Mouse (Mus musculus): ENCODE measurements around the gene Ms4a14. TPM values are rescaled to one million over a fixed set of nuclear protein-coding genes. Genes with fewer than 3 reads are reported as not detected.
"Not testable (repeated sequence)": the region's sequence is repeated elsewhere in the genome, so short reads cannot be mapped to it uniquely, and the experiment has no call there.

Ms4a14 gene
- polyA plus RNA-seq, 1 experiment from 2014 or later = not detected

DNA sequence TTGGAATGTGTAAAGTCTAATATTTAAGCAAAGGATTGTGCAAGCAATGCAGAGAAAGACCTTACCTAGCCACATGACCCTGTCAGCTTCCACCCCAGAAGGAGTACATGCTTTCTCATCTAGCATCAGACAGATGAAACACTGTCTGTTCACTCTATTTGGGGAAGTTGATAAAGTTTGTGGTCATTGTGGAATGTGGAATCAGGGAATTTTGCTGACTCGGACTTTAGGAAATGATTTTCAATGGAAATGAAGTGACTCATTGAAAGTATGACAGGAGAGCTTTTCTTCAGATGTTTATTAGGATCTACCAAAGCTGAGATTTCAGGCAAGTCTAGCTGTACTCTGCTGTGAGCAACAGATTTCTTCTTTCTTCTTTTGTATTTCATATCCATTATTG is 6.9 kb upstream of the Ms4a14 start:
- DNase-seq (no peak), ATAC-seq (ENCODE audit: low FRiP score, low TSS enrichment) (no peak)
- no peak overlapping the region for H3K27ac ChIP-seq (replicated peaks; ENCODE audit: low read depth, low read length)
- no peaks in the 10 kb centered on the region for H3K9me3 ChIP-seq (ENCODE audit: control insufficient read depth, low read length)
- H3K4me3 ChIP-seq (replicated peaks; ENCODE audit: low read depth, low read length) = no peak overlapping the region
- no peaks in the 10 kb centered on the region for H3K27me3 ChIP-seq (ENCODE audit: control insufficient read depth, insufficient read depth, low read length)
- 85% methylated on average over 1 of the region's 1 CpGs for WGBS
- no peak overlapping the region for H3K9ac ChIP-seq (replicated peaks; ENCODE audit: low read length)
- H3K4me2 ChIP-seq (ENCODE audit: low read length) = no peak overlapping the region
- no peaks in the 10 kb centered on the region for H3K4me1 ChIP-seq (ENCODE audit: control insufficient read depth, insufficient read depth, low read length)
- H3K36me3 ChIP-seq (ENCODE audit: control insufficient read depth, insufficient read depth, low read length) = no peaks in the 10 kb centered on the region

DNA sequence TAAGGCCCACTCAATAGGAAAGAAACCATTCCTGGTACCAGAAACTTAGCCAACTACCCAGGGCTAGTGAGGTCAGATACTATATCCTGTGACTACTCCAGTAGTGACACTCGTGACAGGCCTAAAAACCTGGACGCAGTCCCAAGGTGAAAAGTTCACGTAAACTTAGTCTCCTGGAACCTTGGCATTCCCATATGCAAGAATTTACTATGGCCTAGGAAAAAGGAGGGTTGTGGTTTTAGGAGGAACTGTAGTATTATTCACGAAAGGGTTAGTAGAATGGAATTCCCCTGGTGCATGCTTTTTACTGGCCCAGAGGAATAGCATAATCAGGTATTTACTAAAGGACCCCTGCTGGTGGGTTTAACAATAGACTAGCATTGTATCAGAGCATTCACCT is 2.5 kb upstream of the Ms4a14 start:
- no peak overlapping the region for H3K27ac ChIP-seq (replicated peaks; ENCODE audit: low read depth, low read length)
- H3K9ac ChIP-seq (replicated peaks; ENCODE audit: low read length) = no peak overlapping the region
- ATAC-seq (ENCODE audit: low FRiP score, low TSS enrichment) (no peak), DNase-seq (no peak)
- WGBS = 84% methylated on average over 4 of the region's 4 CpGs
- H3K4me1 ChIP-seq (ENCODE audit: control insufficient read depth, insufficient read depth, low read length) = no peaks in the 10 kb centered on the region
- no peak overlapping the region for H3K4me3 ChIP-seq (replicated peaks; ENCODE audit: low read depth, low read length)
- no peaks in the 10 kb centered on the region for H3K27me3 ChIP-seq (ENCODE audit: control insufficient read depth, insufficient read depth, low read length)
- H3K9me3 ChIP-seq (ENCODE audit: control insufficient read depth, low read length) = no peaks in the 10 kb centered on the region
- H3K36me3 ChIP-seq (ENCODE audit: control insufficient read depth, insufficient read depth, low read length) = no peaks in the 10 kb centered on the region
- H3K4me2 ChIP-seq (ENCODE audit: low read length) = no peak overlapping the region

DNA sequence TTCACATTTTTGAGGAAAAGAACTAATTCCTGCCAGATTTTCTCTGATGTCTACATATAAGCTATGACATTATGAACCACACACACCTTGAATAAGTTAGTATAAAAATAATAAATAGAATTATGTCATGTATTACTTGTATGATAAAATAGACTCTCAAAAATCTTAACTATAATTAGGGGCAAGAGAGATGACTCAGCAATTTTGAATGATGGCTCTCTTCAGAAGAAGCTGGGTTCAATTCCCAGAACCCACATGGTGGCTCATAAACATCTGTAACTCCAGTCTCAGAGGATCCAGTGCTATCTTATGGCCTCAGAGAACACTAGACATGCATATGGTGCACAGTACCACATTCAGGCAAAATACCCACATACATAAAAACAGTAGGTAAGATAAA is 5.4 kb downstream of the Ms4a14 start:
- Histone ChIP-seq H3K36me3 (ENCODE audit: control insufficient read depth, insufficient read depth, low read length) (no peaks in the 10 kb centered on the region), H3K9ac (replicated peaks; ENCODE audit: low read length) (no peak overlapping the region), H3K4me1 (ENCODE audit: control insufficient read depth, insufficient read depth, low read length) (no peaks in the 10 kb centered on the region), H3K4me2 (ENCODE audit: low read length) (no peak overlapping the region), H3K4me3 (replicated peaks; ENCODE audit: low read depth, low read length) (no peak overlapping the region), H3K27ac (replicated peaks; ENCODE audit: low read depth, low read length) (no peak overlapping the region), H3K9me3 (ENCODE audit: control insufficient read depth, low read length) (no peaks in the 10 kb centered on the region), H3K27me3 (ENCODE audit: control insufficient read depth, insufficient read depth, low read length) (no peaks in the 10 kb centered on the region)
- DNase-seq (no peak), ATAC-seq (ENCODE audit: low FRiP score, low TSS enrichment) (no peak)

GRCm38 (mm10) chr19:11299529-11299928 is 14.7 kb downstream of the Ms4a14 start:
- H3K36me3 ChIP-seq (ENCODE audit: control insufficient read depth, insufficient read depth, low read length); H3K4me3 ChIP-seq (replicated peaks; ENCODE audit: low read depth, low read length); H3K27ac ChIP-seq (replicated peaks; ENCODE audit: low read depth, low read length); DNase-seq; H3K9me3 ChIP-seq (ENCODE audit: control insufficient read depth, low read length); H3K4me2 ChIP-seq (ENCODE audit: low read length); ATAC-seq (ENCODE audit: low FRiP score, low TSS enrichment); H3K4me1 ChIP-seq (ENCODE audit: control insufficient read depth, insufficient read depth, low read length); H3K9ac ChIP-seq (replicated peaks; ENCODE audit: low read length); H3K27me3 ChIP-seq (ENCODE audit: control insufficient read depth, insufficient read depth, low read length): not testable (repeated sequence)
- 43% methylated on average over 4 of the region's 4 CpGs for WGBS

GRCm38 (mm10) chr19:11298939-11299338 is 15.3 kb downstream of the Ms4a14 start:
- no peak overlapping the region for H3K4me2 ChIP-seq (ENCODE audit: low read length)
- no peak overlapping the region for H3K4me3 ChIP-seq (replicated peaks; ENCODE audit: low read depth, low read length)
- H3K27me3 ChIP-seq (ENCODE audit: control insufficient read depth, insufficient read depth, low read length) = no peaks in the 10 kb centered on the region
- H3K4me1 ChIP-seq (ENCODE audit: control insufficient read depth, insufficient read depth, low read length) = no peaks in the 10 kb centered on the region
- H3K9me3 ChIP-seq (ENCODE audit: control insufficient read depth, low read length) = no peaks in the 10 kb centered on the region
- H3K9ac ChIP-seq (replicated peaks; ENCODE audit: low read length) = no peak overlapping the region
- H3K27ac ChIP-seq (replicated peaks; ENCODE audit: low read depth, low read length) = no peak overlapping the region
- 35% methylated on average over 2 of the region's 2 CpGs for WGBS
- DNase-seq = no peak
- no peaks in the 10 kb centered on the region for H3K36me3 ChIP-seq (ENCODE audit: control insufficient read depth, insufficient read depth, low read length)
- ATAC-seq (ENCODE audit: low FRiP score, low TSS enrichment) = no peak

- ATAC-seq (ENCODE audit: low FRiP score, low TSS enrichment); DNase-seq; H3K9ac ChIP-seq (replicated peaks; ENCODE audit: low read length); H3K4me1 ChIP-seq (ENCODE audit: control insufficient read depth, insufficient read depth, low read length); H3K27me3 ChIP-seq (ENCODE audit: control insufficient read depth, insufficient read depth, low read length); H3K36me3 ChIP-seq (ENCODE audit: control insufficient read depth, insufficient read depth, low read length); H3K9me3 ChIP-seq (ENCODE audit: control insufficient read depth, low read length); H3K4me3 ChIP-seq (replicated peaks; ENCODE audit: low read depth, low read length); H3K27ac ChIP-seq (replicated peaks; ENCODE audit: low read depth, low read length): not testable (repeated sequence)
- WGBS = 15% methylated on average over 3 of the region's 3 CpGs
- H3K4me2 ChIP-seq (ENCODE audit: low read length) = peak overlapping the region; percentile 50; the same call in 1 of the 2 replicates
Observed at GRCm38 (mm10) chr19:11293616-11294015, 20.6 kb downstream of the Ms4a14 start.

GRCm38 (mm10) chr19:11292990-11293389 is 21.3 kb downstream of the Ms4a14 start:
- Histone ChIP-seq H3K4me2 (ENCODE audit: low read length) (peak overlapping the region; percentile 50), H3K9ac (replicated peaks; ENCODE audit: low read length) (no peak overlapping the region; the same call in 1 of the 2 replicates), H3K27ac (replicated peaks; ENCODE audit: low read depth, low read length) (no peak overlapping the region), H3K9me3 (ENCODE audit: control insufficient read depth, low read length) (no peaks in the 10 kb centered on the region), H3K36me3 (ENCODE audit: control insufficient read depth, insufficient read depth, low read length) (no peaks in the 10 kb centered on the region), H3K4me3 (replicated peaks; ENCODE audit: low read depth, low read length) (peak overlapping the region; percentile 27), H3K4me1 (ENCODE audit: control insufficient read depth, insufficient read depth, low read length) (no peaks in the 10 kb centered on the region), H3K27me3 (ENCODE audit: control insufficient read depth, insufficient read depth, low read length) (no peaks in the 10 kb centered on the region)
- WGBS = 14% methylated on average over 12 of the region's 12 CpGs
- ATAC-seq (ENCODE audit: low FRiP score, low TSS enrichment) (no peak), DNase-seq (peak; percentile 19)

DNA sequence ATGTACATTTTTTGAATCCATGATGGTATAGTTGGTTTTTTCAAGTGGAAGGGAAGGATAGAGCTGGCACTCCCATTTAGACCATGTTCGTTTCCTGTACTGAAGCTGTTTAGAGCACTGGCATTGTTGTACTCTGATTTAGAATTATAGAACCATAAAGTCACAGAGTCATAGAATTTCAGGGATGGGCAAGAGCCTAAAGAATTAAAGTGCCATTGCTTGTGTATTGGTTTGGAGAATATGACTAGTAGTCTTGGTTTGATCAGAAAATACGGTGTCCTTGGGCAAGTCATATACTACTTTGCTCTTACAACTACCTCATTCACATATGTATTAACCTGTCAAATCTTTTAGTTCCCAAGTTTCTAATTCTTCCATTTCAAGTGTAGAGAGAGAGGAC is 30.5 kb downstream of the Ms4a14 start, which contains the start of gene Ms4a5:
Gene Ms4a5, minus strand, starts transcription at position 101 of the 400 bp plus-strand sequence.
- Histone ChIP-seq H3K4me2 (ENCODE audit: low read length) (no peak within 1 kb of the TSS), H3K36me3 (ENCODE audit: control insufficient read depth, insufficient read depth, low read length) (no peaks in the 10 kb centered on the region), H3K9me3 (ENCODE audit: control insufficient read depth, low read length) (no peaks in the 10 kb centered on the region), H3K9ac (replicated peaks; ENCODE audit: low read length) (no peak within 1 kb of the TSS), H3K4me3 (replicated peaks; ENCODE audit: low read depth, low read length) (no peak within 1 kb of the TSS), H3K27ac (replicated peaks; ENCODE audit: low read depth, low read length) (no peak within 1 kb of the TSS), H3K4me1 (ENCODE audit: control insufficient read depth, insufficient read depth, low read length) (no peaks in the 10 kb centered on the region), H3K27me3 (ENCODE audit: control insufficient read depth, insufficient read depth, low read length) (no peaks in the 10 kb centered on the region)
- DNase-seq (no peak), ATAC-seq (ENCODE audit: low FRiP score, low TSS enrichment) (no peak)
- WGBS = 92% methylated on average over 2 of the region's 2 CpGs

GRCm38 (mm10) chr19:11280223-11280622 is 34.0 kb downstream of the Ms4a14 start:
- WGBS = 92% methylated on average over 3 of the region's 3 CpGs

More at GRCm38 (mm10) chr19:11280223-11280622, 34.0 kb downstream of the Ms4a14 start:
- Histone ChIP-seq H3K9me3 (ENCODE audit: control insufficient read depth, low read length) (no peaks in the 10 kb centered on the region), H3K27ac (replicated peaks; ENCODE audit: low read depth, low read length) (no peak overlapping the region), H3K27me3 (ENCODE audit: control insufficient read depth, insufficient read depth, low read length) (no peaks in the 10 kb centered on the region), H3K4me1 (ENCODE audit: control insufficient read depth, insufficient read depth, low read length) (no peaks in the 10 kb centered on the region), H3K36me3 (ENCODE audit: control insufficient read depth, insufficient read depth, low read length) (no peaks in the 10 kb centered on the region), H3K9ac (replicated peaks; ENCODE audit: low read length) (no peak overlapping the region), H3K4me2 (ENCODE audit: low read length) (no peak overlapping the region), H3K4me3 (replicated peaks; ENCODE audit: low read depth, low read length) (no peak overlapping the region)
- ATAC-seq (ENCODE audit: low FRiP score, low TSS enrichment) (no peak), DNase-seq (no peak)
